Mouse (Mus musculus) limb, embryonic 11.5 days (tissue): ENCODE data around the gene Plekhg5. TPM values are rescaled to one million over a fixed set of nuclear protein-coding genes. Genes with fewer than 3 reads are reported as not detected.
A peak's percentile ranks its signal among the peaks of the same experiment; 100 is the strongest.
"Not testable (repeated sequence)": the region's sequence is repeated elsewhere in the genome, so short reads cannot be mapped to it uniquely, and the experiment has no call there.

ENCODE experiments used
- ATAC-seq: fragments of 200-750 bp; cut with Nextera tagmentation; 2 replicates; pipeline ENCODE4 v1.8.0; 2017; ENCODE audit warnings: low read depth; ENCODE audit not compliant: insufficient number of reproducible peaks, low FRiP score, low TSS enrichment
- DNase-seq: peaks from one replicate; pipeline ENCODE4 v3.0.0-alpha.2; 2015; ENCODE audit warnings: low spot score
- H3K27ac ChIP-seq: fragments of 300-500 bp; sonication (generic); replicated peaks from 2 replicates; pipeline ENCODE4 v1.5.1; 2014; ENCODE audit warnings: low read depth, mild to moderate bottlenecking, low read length
- H3K27me3 ChIP-seq: fragments of 300-500 bp; sonication (generic); 2 replicates; pipeline ENCODE4 v1.6.1; 2014; ENCODE audit warnings: mild to moderate bottlenecking, low read length, mixed read lengths; ENCODE audit not compliant: control insufficient read depth, insufficient read depth
- H3K36me3 ChIP-seq: fragments of 300-500 bp; sonication (generic); 2 replicates; pipeline ENCODE4 v1.6.1; 2014; ENCODE audit warnings: mild to moderate bottlenecking, low read length, moderate library complexity, mixed read lengths; ENCODE audit not compliant: control insufficient read depth, insufficient read depth
- H3K4me1 ChIP-seq: fragments of 300-500 bp; sonication (generic); 2 replicates; pipeline ENCODE4 v1.6.1; 2014; ENCODE audit warnings: low read length, mixed read lengths; ENCODE audit not compliant: control insufficient read depth, insufficient read depth
- H3K4me2 ChIP-seq: fragments of 300-500 bp; sonication (generic); 2 replicates; pipeline ENCODE4 v1.6.1; 2014; ENCODE audit warnings: low read depth, mild to moderate bottlenecking, moderate library complexity; ENCODE audit not compliant: severe bottlenecking
- H3K4me3 ChIP-seq: fragments of 300-500 bp; sonication (generic); 2 replicates; pipeline ENCODE4 v1.5.1; 2014; ENCODE audit warnings: low read depth, low read length
- H3K9ac ChIP-seq: fragments of 300-500 bp; sonication (generic); 2 replicates; pipeline ENCODE4 v1.6.1; 2014; ENCODE audit warnings: mild to moderate bottlenecking, low read length
- H3K9me3 ChIP-seq: fragments of 300-500 bp; sonication (generic); 2 replicates; pipeline ENCODE4 v1.6.1; 2016; ENCODE audit warnings: low read length; ENCODE audit not compliant: control insufficient read depth
- WGBS: fragments of 180-500 bp; shearing (Covaris S2); extraction: QIAGEN DNeasy Blood & Tissue Kit; methylation state at CpG from one replicate; pipeline ENCODE4 v1.1.7; 2014; 5-methylcytosine and 5-hydroxymethylcytosine counted together
- polyA plus RNA-seq: library from polyadenylated mRNA; unstranded; fragments of >200 nt; fragmentation: Nextera tagmentation; extraction: Ambion mirVana; gene quantifications from 2 replicates; pipeline ENCODE4 v1.2.1, GENCODE M21; 2014

Gene Plekhg5
- polyA plus RNA-seq, 1 experiment from 2014 or later: 8.9 TPM

GRCm38 (mm10) chr4:152032922-152033321 is 39.4 kb upstream of the Plekhg5 start:
- H3K9ac ChIP-seq: no peak overlapping the region
- no peak overlapping the region for H3K4me3 ChIP-seq
- peaks cover 9% of the 10 kb centered on the region for H3K4me1 ChIP-seq
- H3K9me3 ChIP-seq: no peaks in the 10 kb centered on the region
- ATAC-seq: no peak
- 90% methylated on average over 13 of the region's 13 CpGs for WGBS
- no peak overlapping the region for H3K27ac ChIP-seq
- H3K27me3 ChIP-seq: no peaks in the 10 kb centered on the region
- no peaks in the 10 kb centered on the region for H3K36me3 ChIP-seq
- no peak overlapping the region for H3K4me2 ChIP-seq
- DNase-seq: no peak

- not testable (repeated sequence) for H3K4me2 ChIP-seq, H3K27ac ChIP-seq, H3K9ac ChIP-seq, DNase-seq, H3K36me3 ChIP-seq, H3K27me3 ChIP-seq, ATAC-seq, H3K4me3 ChIP-seq, H3K4me1 ChIP-seq, H3K9me3 ChIP-seq
- WGBS: 88% methylated on average over 6 of the region's 6 CpGs
Measured at GRCm38 (mm10) chr4:152036464-152036863, 35.8 kb upstream of the Plekhg5 start.

GRCm38 (mm10) chr4:152038225-152038984 is 33.9 kb upstream of the Plekhg5 start, which contains the start of gene Tas1r1:
Gene Tas1r1, minus strand, starts transcription at chr4:152038568.
- H3K4me2 ChIP-seq: peak within 1 kb of the TSS; percentile 61

GRCm38 (mm10) chr4:152038985-152039830 is 33.1 kb upstream of the Plekhg5 start, which contains the start of gene Nol9:
Gene Nol9, plus strand, starts transcription at chr4:152039321.
- H3K36me3 ChIP-seq: peaks cover 17% of the 10 kb centered on the region
- H3K4me1 ChIP-seq: peaks cover 7% of the 10 kb centered on the region
- H3K4me2 ChIP-seq: peak within 1 kb of the TSS; percentile 61
- no peaks in the 10 kb centered on the region for H3K9me3 ChIP-seq
- DNase-seq (peak; percentile 97), ATAC-seq (peak; percentile 83)
- peak within 1 kb of the TSS; percentile 76 for H3K9ac ChIP-seq
- under 1% methylated on average over 76 of the region's 86 CpGs for WGBS
- no peaks in the 10 kb centered on the region for H3K27me3 ChIP-seq
- H3K27ac ChIP-seq: no peak within 1 kb of the TSS
- peak within 1 kb of the TSS; percentile 66 for H3K4me3 ChIP-seq

More at GRCm38 (mm10) chr4:152038225-152038984, 33.9 kb upstream of the Plekhg5 start, which contains the start of gene Tas1r1:
- Histone ChIP-seq H3K36me3 (peaks cover 11% of the 10 kb centered on the region), H3K4me1 (peaks cover 7% of the 10 kb centered on the region), H3K27me3 (no peaks in the 10 kb centered on the region), H3K27ac (no peak within 1 kb of the TSS), H3K9me3 (no peaks in the 10 kb centered on the region), H3K9ac (peak within 1 kb of the TSS; percentile 76), H3K4me3 (peak within 1 kb of the TSS; percentile 66)
- 49% methylated on average over 10 of the region's 10 CpGs for WGBS
- DNase-seq: no peak
- no peak for ATAC-seq

GRCm38 (mm10) chr4:152039831-152040310 is 32.4 kb upstream of the Plekhg5 start:
- Histone ChIP-seq H3K9me3 (no peaks in the 10 kb centered on the region), H3K4me3 (peak overlapping the region; percentile 66), H3K9ac (peak overlapping the region; percentile 76), H3K4me2 (peak overlapping the region; percentile 61), H3K4me1 (peaks cover 7% of the 10 kb centered on the region), H3K36me3 (peaks cover 21% of the 10 kb centered on the region), H3K27ac (no peak overlapping the region), H3K27me3 (no peaks in the 10 kb centered on the region)
- no peak for ATAC-seq
- 5% methylated on average over 25 of the region's 25 CpGs for WGBS
- DNase-seq: no peak

GRCm38 (mm10) chr4:152041924-152042641 is 30.2 kb upstream of the Plekhg5 start:
- H3K4me2 ChIP-seq: no peak overlapping the region
- no peak overlapping the region for H3K27ac ChIP-seq
- no peak overlapping the region for H3K4me3 ChIP-seq
- H3K9me3 ChIP-seq: no peaks in the 10 kb centered on the region
- ATAC-seq (no peak), DNase-seq (no peak)
- H3K27me3 ChIP-seq: no peaks in the 10 kb centered on the region
- WGBS: 96% methylated on average over 22 of the region's 22 CpGs
- no peak overlapping the region for H3K9ac ChIP-seq
- H3K4me1 ChIP-seq: peaks cover 7% of the 10 kb centered on the region
- H3K36me3 ChIP-seq: peaks cover 35% of the 10 kb centered on the region

- no peaks in the 10 kb centered on the region for H3K27me3 ChIP-seq
- H3K4me3 ChIP-seq: no peak overlapping the region
- no peaks in the 10 kb centered on the region for H3K9me3 ChIP-seq
- no peak overlapping the region for H3K27ac ChIP-seq
- no peak overlapping the region for H3K9ac ChIP-seq
- peaks cover 39% of the 10 kb centered on the region for H3K36me3 ChIP-seq
- WGBS: 91% methylated on average over 3 of the region's 3 CpGs
- no peak overlapping the region for H3K4me2 ChIP-seq
- DNase-seq (no peak), ATAC-seq (no peak)
- H3K4me1 ChIP-seq: peaks cover 7% of the 10 kb centered on the region
Measured at GRCm38 (mm10) chr4:152043171-152043570, 29.1 kb upstream of the Plekhg5 start.

- Histone ChIP-seq H3K9me3 (no peaks in the 10 kb centered on the region), H3K27me3 (no peaks in the 10 kb centered on the region), H3K9ac (no peak overlapping the region), H3K4me1 (peaks cover 7% of the 10 kb centered on the region), H3K4me2 (no peak overlapping the region), H3K4me3 (no peak overlapping the region), H3K36me3 (peaks cover 40% of the 10 kb centered on the region), H3K27ac (no peak overlapping the region)
- WGBS: 68% methylated on average over 6 of the region's 6 CpGs
- ATAC-seq: no peak
- no peak for DNase-seq
Measured at GRCm38 (mm10) chr4:152044609-152045008, 27.7 kb upstream of the Plekhg5 start.
